Mouse (Mus musculus) cortical plate, adult 2 months (tissue): Measurements from ENCODE around the gene Abcg1. TPM values are rescaled to one million over a fixed set of nuclear protein-coding genes. Genes with fewer than 3 reads are reported as not detected.

Experiments
- H3K27ac ChIP-seq: fragments of 200-500 bp; 2 replicates; pipeline ENCODE4 v1.5.1; 2012; ENCODE audit warnings: low read length, control low read depth, inconsistent platforms; ENCODE audit not compliant: insufficient read depth
- H3K4me1 ChIP-seq: fragments of 200-500 bp; 2 replicates; pipeline ENCODE4 v1.6.1; 2011; ENCODE audit warnings: low read length; ENCODE audit not compliant: control insufficient read depth, insufficient read depth
- H3K4me3 ChIP-seq: fragments of 200-500 bp; 2 replicates; pipeline ENCODE4 v1.5.1; 2011; ENCODE audit warnings: mild to moderate bottlenecking, low read length, control low read depth; ENCODE audit not compliant: insufficient read depth
- CTCF ChIP-seq: fragments of 200-500 bp; IDR thresholded peaks from 2 replicates; pipeline ENCODE4 v1.5.1; 2011; ENCODE audit warnings: mild to moderate bottlenecking, control low read depth, low read length; ENCODE audit not compliant: insufficient read depth; ENCODE audit errors: extremely low read depth
- POLR2A ChIP-seq: fragments of 200-500 bp; IDR thresholded peaks from 2 replicates; pipeline ENCODE4 v1.6.1; 2011; ENCODE audit warnings: mild to moderate bottlenecking, low read length, control low read depth; ENCODE audit not compliant: insufficient read depth; ENCODE audit errors: extremely low read depth
- polyA plus RNA-seq: library from polyadenylated mRNA; depleted of rRNA; stranded (reverse); fragments of >200 nt; gene quantifications from 2 replicates; pipeline ENCODE4 v1.2.3, GENCODE M21; 2012; rRNA removed

Gene Abcg1
- polyA plus RNA-seq, 1 experiment, result 29.8 TPM

DNA sequence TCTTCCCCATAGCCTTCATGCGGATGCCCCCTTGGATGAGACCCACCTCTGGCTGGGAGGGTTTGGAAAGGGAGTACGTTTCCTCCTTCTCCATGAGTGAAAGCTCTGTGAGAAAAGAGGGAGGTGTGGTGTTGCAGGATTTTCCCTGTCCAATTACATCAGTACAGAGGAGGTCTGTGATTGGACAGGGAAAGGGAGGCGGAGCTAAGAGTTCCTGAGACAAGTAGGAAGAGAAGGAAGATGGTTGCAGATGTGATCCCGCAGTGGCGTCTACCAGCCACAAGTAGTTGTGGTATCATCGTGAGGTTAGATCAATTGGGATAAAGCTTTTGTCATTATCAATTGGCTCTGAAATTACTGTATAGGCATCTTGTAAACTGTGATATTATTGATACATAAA, 100.4 kb downstream of the Abcg1 start:
- no peak overlapping the region for H3K4me3 ChIP-seq
- H3K4me1 ChIP-seq, result no peaks in the 10 kb centered on the region
- H3K27ac ChIP-seq, result no peak overlapping the region
- TF ChIP-seq POLR2A (no peak), CTCF (no peak)

DNA sequence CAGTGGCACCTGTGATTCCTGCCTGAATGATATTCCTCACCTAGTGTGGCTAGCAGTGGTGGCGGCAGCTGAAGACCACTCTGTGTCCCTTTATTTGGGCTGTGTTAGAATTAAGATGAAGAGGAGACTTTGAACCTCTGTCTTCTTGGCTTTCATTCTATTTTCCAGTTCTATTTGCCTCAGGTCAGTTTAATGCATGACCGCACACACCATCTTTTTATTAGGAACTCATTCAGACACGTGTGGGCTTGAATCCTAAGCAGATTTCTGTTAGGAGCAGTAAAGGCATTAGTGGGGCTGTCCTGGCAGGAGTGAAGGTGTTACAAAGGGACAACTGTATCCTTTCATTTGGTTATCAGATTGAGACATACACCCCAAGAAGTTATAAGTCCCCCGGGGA, 102.8 kb downstream of the Abcg1 start:
- no peaks in the 10 kb centered on the region for H3K4me1 ChIP-seq
- no peak for TF ChIP-seq POLR2A
- no peak for TF ChIP-seq CTCF
- no peak overlapping the region for H3K27ac ChIP-seq
- H3K4me3 ChIP-seq, result no peak overlapping the region

DNA sequence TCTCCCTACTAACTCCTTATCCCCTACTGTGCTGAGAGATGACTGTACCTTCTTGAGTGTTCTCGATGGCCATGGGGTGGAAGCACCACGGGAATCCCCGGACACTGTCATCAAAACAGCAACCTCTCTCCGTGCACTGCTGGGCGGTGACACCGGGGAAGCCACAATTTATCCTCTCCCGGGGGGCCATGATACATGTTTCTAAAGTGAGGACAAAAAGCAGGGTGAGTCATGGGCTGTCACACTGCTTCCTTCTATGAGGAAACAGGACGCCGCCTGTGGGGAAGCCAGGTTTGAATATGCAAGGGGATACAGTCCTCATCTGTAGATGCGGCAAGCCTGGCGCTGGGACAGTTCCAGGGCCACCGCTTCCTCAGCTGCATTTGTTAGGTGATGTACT, 105.1 kb downstream of the Abcg1 start:
- TF ChIP-seq CTCF (no peak), POLR2A (no peak)
- H3K27ac ChIP-seq, result no peak overlapping the region
- no peak overlapping the region for H3K4me3 ChIP-seq
- H3K4me1 ChIP-seq, result no peaks in the 10 kb centered on the region

DNA sequence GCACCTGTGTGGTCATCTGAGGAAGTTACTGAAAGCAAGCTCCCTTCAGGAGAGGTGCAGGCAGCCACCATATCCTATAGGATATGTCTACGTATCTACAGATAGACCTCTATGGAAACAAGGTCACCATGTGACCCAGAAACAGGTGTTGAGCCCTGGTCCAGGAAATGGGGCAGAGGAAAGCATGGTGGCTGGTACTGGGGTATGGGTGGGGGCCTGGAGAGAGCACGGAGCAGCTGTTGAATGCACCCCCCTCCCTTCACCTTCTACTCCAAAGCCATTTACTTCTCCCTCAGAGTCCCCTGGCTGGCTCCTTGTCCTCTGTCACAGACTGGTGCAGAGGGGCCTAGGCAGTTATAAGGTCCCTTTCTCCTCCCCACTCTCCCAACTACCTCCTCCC, 106.3 kb downstream of the Abcg1 start:
- TF ChIP-seq CTCF (no peak), POLR2A (no peak)
- Histone ChIP-seq H3K27ac (no peak overlapping the region), H3K4me3 (no peak overlapping the region), H3K4me1 (no peaks in the 10 kb centered on the region)

DNA sequence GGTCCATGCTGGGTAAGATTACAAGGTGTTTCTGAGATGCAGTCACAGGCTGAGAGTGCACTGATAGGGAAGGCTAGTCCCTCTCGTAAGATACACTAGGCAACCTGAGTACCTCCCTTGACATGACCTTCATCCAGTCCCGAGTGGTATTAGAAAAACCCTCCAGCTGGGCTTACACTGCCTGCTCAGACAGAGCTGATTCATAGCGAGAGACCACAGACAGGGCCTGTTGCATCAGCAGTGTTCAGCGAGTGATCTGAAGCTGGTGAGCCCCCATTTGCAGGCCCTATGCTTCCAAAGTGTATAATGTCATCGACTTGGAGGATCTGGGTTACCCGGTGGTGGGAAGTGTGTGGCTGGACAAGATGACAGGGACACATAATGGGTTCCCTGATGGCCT, 107.7 kb downstream of the Abcg1 start, which contains the start of gene Tff1:
Gene Tff1, minus strand, starts transcription at position 151 of the 400 bp plus-strand sequence.
- TF ChIP-seq POLR2A, result no peak
- no peak for TF ChIP-seq CTCF

More for the DNA sequence above, 107.7 kb downstream of the Abcg1 start, which contains the start of gene Tff1:
- Histone ChIP-seq H3K4me1 (no peaks in the 10 kb centered on the region), H3K27ac (no peak within 1 kb of the TSS), H3K4me3 (no peak within 1 kb of the TSS)

Other genes with a start within 250 kb of the Abcg1 start
- gene Glp1r, start 155.9 kb upstream of the Abcg1 start, polyA plus RNA-seq, result 0.23 and 0.31 TPM in 2 replicates
- 0.13 and 0.53 TPM in 2 replicates for gene Umodl1, start 103.0 kb upstream of the Abcg1 start, polyA plus RNA-seq
- gene Tff3, start 72.0 kb downstream of the Abcg1 start, polyA plus RNA-seq, result not detected in 2 replicates
- gene Tff2, start 86.6 kb downstream of the Abcg1 start, polyA plus RNA-seq, result not detected in 2 replicates
- gene Tff1, start 107.6 kb downstream of the Abcg1 start, polyA plus RNA-seq, result not detected in 2 replicates
- 0.06 and 0.10 TPM in 2 replicates for gene Tmprss3, start 141.3 kb downstream of the Abcg1 start, polyA plus RNA-seq
- 0.11 TPM in 1 of 2 replicates, not detected in the other for gene Ubash3a, start 150.2 kb downstream of the Abcg1 start, polyA plus RNA-seq
- gene Rsph1, start 219.7 kb downstream of the Abcg1 start, polyA plus RNA-seq, result 2.6 and 3.6 TPM in 2 replicates
- gene Slc37a1, start 229.1 kb downstream of the Abcg1 start, polyA plus RNA-seq, result 9.3 and 10.5 TPM in 2 replicates